Mouse (Mus musculus) liver, postnatal 0 days (tissue): ENCODE measurements around the gene Spdye4a.

Experiments
- CTCF ChIP-seq: sonication (generic); IDR thresholded peaks from 2 replicates; pipeline ENCODE4 v1.5.1; 2016; ENCODE audit warnings: antibody characterized with exemption, low read depth
- EP300 ChIP-seq: IDR thresholded peaks from 2 replicates; pipeline ENCODE4 v1.6.1; 2016; ENCODE audit warnings: antibody characterized with exemption, low read depth, mild to moderate bottlenecking

GRCm38 (mm10) chr5:143180255-143181076 is 46.2 kb downstream of the Spdye4a start, which contains the start of the genes Rbak and Spdye4b:
- TF ChIP-seq CTCF (no peak), EP300 (no peak)
